Mouse (Mus musculus) liver, embryonic 14.5 days (tissue): ENCODE results near the gene Il17rd.

Source experiments
- CTCF ChIP-seq: IDR thresholded peaks from 2 replicates; pipeline ENCODE4 v1.5.1; 2016; ENCODE audit warnings: antibody characterized with exemption, low read depth, control low read depth
- EP300 ChIP-seq: IDR thresholded peaks from 2 replicates; pipeline ENCODE4 v1.6.1; 2016; ENCODE audit warnings: antibody characterized with exemption, low read depth

GRCm38 (mm10) chr14:27017936-27018335, 20.8 kb upstream of the Il17rd start:
- TF ChIP-seq CTCF (no peak), EP300 (no peak)
